Mouse (Mus musculus) thymus, postnatal 36 days (tissue): ENCODE results near the gene Olfr1259.
"Not testable (repeated sequence)": the region's sequence is repeated elsewhere in the genome, so short reads cannot be mapped to it uniquely, and the experiment has no call there.

Experiments used
- DNase-seq, 2 experiments: peaks; one replicate each; pipeline ENCODE4 v3.0.0; 2022; ENCODE audit warnings: mixed read lengths in 2 of 2

Gene Olfr1259

GRCm38 (mm10) chr2:89948564-89948963 is at the start of gene Olfr1259:
Gene Olfr1259, minus strand, starts transcription at chr2:89948664.
- no peak for DNase-seq

- DNase-seq: no peak
Measured at GRCm38 (mm10) chr2:89990921-89991320, 42.5 kb upstream of the Olfr1259 start, which contains the start of gene Olfr1261. Gene Olfr1261, plus strand, starts transcription at chr2:89991221.

- DNase-seq: no peak
Measured at GRCm38 (mm10) chr2:89977709-89978108, 29.2 kb upstream of the Olfr1259 start.

DNA sequence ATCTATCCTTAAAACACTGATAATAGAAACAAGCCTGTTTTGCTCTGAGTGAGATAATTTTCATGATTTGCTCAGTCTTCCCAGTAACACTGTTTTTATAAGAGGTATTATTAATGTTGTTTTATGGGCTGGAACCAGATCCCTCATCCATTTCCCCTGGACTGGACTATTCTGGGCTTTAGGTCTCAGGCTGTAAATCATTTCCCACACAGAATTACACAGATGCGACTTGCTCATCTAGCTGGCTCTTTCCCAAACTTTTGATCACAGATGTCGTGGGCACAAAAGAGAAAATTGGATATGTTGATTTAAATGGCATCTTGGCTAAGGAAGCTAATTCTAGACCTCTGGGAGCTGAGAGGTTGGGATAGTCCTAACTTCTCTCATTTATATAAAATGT is 25.7 kb upstream of the Olfr1259 start, which contains the start of gene Olfr1260:
Gene Olfr1260, plus strand, starts transcription at position 157 of the 400 bp plus-strand sequence.
- no peak for DNase-seq

- DNase-seq: no peak
Measured at GRCm38 (mm10) chr2:89927009-89927408, 21.5 kb downstream of the Olfr1259 start, which contains the start of gene Olfr1258. Gene Olfr1258, plus strand, starts transcription at chr2:89927309.

- DNase-seq: not testable (repeated sequence)
Measured at GRCm38 (mm10) chr2:89912616-89913015, 35.8 kb downstream of the Olfr1259 start.
